Comparison of ENCODE assay signal across 8 mouse cellular contexts in genomic region chr2:136050793-136051615, GRCm38 (mm10). TPM values are rescaled to one million over a fixed set of nuclear protein-coding genes. Genes with fewer than 3 reads are reported as not detected.
DNase-seq lines count a peak whose midpoint lies in the region; ATAC-seq lines count a peak whose summit lies in the region.

No protein-coding gene starts in this region.

- H3K36me3 ChIP-seq in hindbrain, embryonic 10.5 days, result no peaks in the 10 kb centered on the region
- H3K36me3 ChIP-seq in midbrain, embryonic 13.5 days, result no peaks in the 10 kb centered on the region

- ATAC-seq in midbrain, embryonic 13.5 days, result peak; percentile 69

- H3K9ac ChIP-seq in midbrain, embryonic 13.5 days (replicated peaks), result peak overlapping the region; percentile 55; the same call in 1 of the 2 replicates

- H3K27me3 ChIP-seq in hindbrain, embryonic 10.5 days (ENCODE audit: insufficient read depth, poor library complexity, severe bottlenecking), result peaks cover 27% of the 10 kb centered on the region
- peaks cover 3% of the 10 kb centered on the region; the same call in 1 of the 2 replicates for H3K27me3 ChIP-seq in midbrain, embryonic 13.5 days

- no peaks in the 10 kb centered on the region for H3K9me3 ChIP-seq in hindbrain, embryonic 10.5 days
- H3K9me3 ChIP-seq in midbrain, embryonic 13.5 days, result no peaks in the 10 kb centered on the region

- peak overlapping the region; percentile 47 for H3K4me3 ChIP-seq in hindbrain, embryonic 10.5 days
- H3K4me3 ChIP-seq in midbrain, embryonic 13.5 days (replicated peaks), result peak overlapping the region; percentile 33

- 18% methylated on average over 27 of the region's 27 CpGs for WGBS in hindbrain, embryonic 10.5 days
- 16% methylated on average over 27 of the region's 27 CpGs for WGBS in midbrain, embryonic 13.5 days

- H3K4me1 ChIP-seq in hindbrain, embryonic 10.5 days (replicated peaks), result peaks cover 17% of the 10 kb centered on the region
- H3K4me1 ChIP-seq in midbrain, embryonic 13.5 days (replicated peaks), result peaks cover 17% of the 10 kb centered on the region

- peak overlapping the region; percentile 56 for H3K4me2 ChIP-seq in midbrain, embryonic 13.5 days (replicated peaks)

- DNase-seq in layer of hippocampus, adult 11-12 months (ENCODE audit: low spot score), result peak; percentile 57
- DNase-seq in layer of hippocampus, adult 9-10 months (ENCODE audit: low spot score), result no peak
- peak; percentile 48 to 52 for DNase-seq in cerebellum, postnatal 14 days
- peak; percentile 37 for DNase-seq in hindbrain, embryonic 10.5 days (ENCODE audit: low spot score)
- DNase-seq in thymus, postnatal 14 days, result no peak
- DNase-seq in spleen, postnatal 4 days (ENCODE audit: low spot score in 2 of 2), result no peak
- DNase-seq in kidney, adult 11 months, result no peak

- H3K27ac ChIP-seq in hindbrain, embryonic 10.5 days, result peak overlapping the region; percentile 46
- H3K27ac ChIP-seq in midbrain, embryonic 13.5 days, result no peak overlapping the region

RNA-seq across cellular contexts. Expression of gene Lamp5, which starts 1.0 kb away (rescaled TPM):
- 8.6 and 64.0 TPM in 2 replicates for polyA plus RNA-seq in hindbrain, embryonic 10.5 days (2016; fragmentation: Nextera tagmentation; extraction: Ambion mirVana)
- polyA plus RNA-seq in midbrain, embryonic 13.5 days (2015; fragmentation: Nextera tagmentation; extraction: Ambion mirVana), result 6.8 and 10.7 TPM in 2 replicates

Comparison
In these comparisons a context has a peak if more than half of its experiments do, and no peak if none do; other contexts are left out.
1. DNase-seq: peak in layer of hippocampus, adult 11-12 months (single experiment), cerebellum, postnatal 14 days (2 of 2) and hindbrain, embryonic 10.5 days (single experiment); none in layer of hippocampus, adult 9-10 months (single experiment), thymus, postnatal 14 days (single experiment), spleen, postnatal 4 days (0 of 2) and kidney, adult 11 months (single experiment).